Mouse (Mus musculus): ENCODE measurements at regions not wholly inside any gene's neighbourhood (a gene's known extent, or its start where the extent isn't known, plus 50 kb on each side); places are given as distances from the start of the nearest gene placed in this dataset.

DNA sequence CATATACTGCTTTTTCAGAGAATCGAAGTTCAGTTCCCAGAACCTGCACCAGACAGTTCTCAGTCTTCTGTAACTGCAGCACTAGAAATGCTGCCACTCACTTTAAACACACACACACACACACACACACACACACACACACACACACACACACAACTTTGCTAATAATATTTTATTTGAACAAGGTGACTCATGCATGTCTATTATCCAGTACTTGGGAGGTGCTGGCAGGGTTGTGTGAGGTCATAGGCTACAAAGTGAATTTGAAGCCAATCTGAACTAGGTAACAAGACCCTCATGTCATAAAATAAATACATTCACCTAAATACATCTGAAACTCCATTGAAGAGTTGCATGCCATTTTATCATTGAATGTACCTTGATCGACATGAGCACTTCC, 682.9 kb upstream of the Vstm2b start:
- TF ChIP-seq CTCF (IDR thresholded peaks at IDR 0.05; ENCODE audit: borderline replicate concordance, insufficient read depth, low read depth, low read length), result no peak
- no peak for TF ChIP-seq POLR2A (IDR thresholded peaks at IDR 0.05; ENCODE audit: borderline replicate concordance, insufficient read depth, low read length)

Measured in cerebellum, adult 2 months (tissue).